Mouse (Mus musculus) limb, embryonic 13.5 days (tissue): ENCODE measurements around the gene 1600014C10Rik. TPM values are rescaled to one million over a fixed set of nuclear protein-coding genes. Genes with fewer than 3 reads are reported as not detected.

ENCODE experiments used
- ATAC-seq: fragments of 200-750 bp; cut with Nextera tagmentation; 2 replicates; pipeline ENCODE4 v1.8.0; 2017; ENCODE audit warnings: low read depth, moderate number of reproducible peaks, moderate TSS enrichment; ENCODE audit not compliant: low FRiP score
- H3K27ac ChIP-seq: fragments of 300-500 bp; sonication (generic); 2 replicates; pipeline ENCODE4 v1.5.1; 2015; ENCODE audit warnings: inconsistent platforms, mild to moderate bottlenecking, moderate library complexity
- H3K27me3 ChIP-seq: fragments of 300-500 bp; sonication (generic); 2 replicates; pipeline ENCODE4 v1.6.1; 2015; ENCODE audit warnings: mild to moderate bottlenecking, inconsistent platforms
- H3K36me3 ChIP-seq: fragments of 300-500 bp; sonication (generic); 2 replicates; pipeline ENCODE4 v1.6.1; 2015; ENCODE audit warnings: inconsistent platforms, mild to moderate bottlenecking, moderate library complexity
- H3K4me1 ChIP-seq: fragments of 300-500 bp; sonication (generic); 2 replicates; pipeline ENCODE4 v1.6.1; 2015; ENCODE audit warnings: inconsistent platforms
- H3K4me2 ChIP-seq: fragments of 300-500 bp; sonication (generic); replicated peaks from 2 replicates; pipeline ENCODE4 v1.6.1; 2015; ENCODE audit warnings: inconsistent platforms, mild to moderate bottlenecking, moderate library complexity
- H3K4me3 ChIP-seq: fragments of 300-500 bp; sonication (generic); 2 replicates; pipeline ENCODE4 v1.5.1; 2015; ENCODE audit warnings: moderate library complexity, mild to moderate bottlenecking, inconsistent platforms
- H3K9ac ChIP-seq: fragments of 300-500 bp; sonication (generic); 2 replicates; pipeline ENCODE4 v1.6.1; 2015; ENCODE audit warnings: mild to moderate bottlenecking, inconsistent platforms
- H3K9me3 ChIP-seq: fragments of 300-500 bp; sonication (generic); 2 replicates; pipeline ENCODE4 v1.6.1; 2016; ENCODE audit warnings: inconsistent platforms
- WGBS: fragments of 180-500 bp; shearing (Covaris S2); methylation state at CpG from one replicate; pipeline ENCODE4 v1.1.7; 2015; 5-methylcytosine and 5-hydroxymethylcytosine counted together
- polyA plus RNA-seq: library from polyadenylated mRNA; unstranded; fragments of >200 nt; fragmentation: Nextera tagmentation; extraction: Ambion mirVana; gene quantifications from 2 replicates; pipeline ENCODE4 v1.2.1, GENCODE M21; 2015

Gene 1600014C10Rik
- 18.3 and 19.8 TPM in 2 replicates for polyA plus RNA-seq

- Histone ChIP-seq H3K9ac (peak within 1 kb of the TSS; percentile 82), H3K27me3 (no peaks in the 10 kb centered on the region), H3K9me3 (no peaks in the 10 kb centered on the region), H3K27ac (peak within 1 kb of the TSS; percentile 81), H3K36me3 (no peaks in the 10 kb centered on the region), H3K4me2 (peak within 1 kb of the TSS; percentile 95), H3K4me1 (peaks cover 17% of the 10 kb centered on the region), H3K4me3 (peak within 1 kb of the TSS; percentile 68)
- 4% methylated on average over 28 of the region's 28 CpGs for WGBS
- ATAC-seq: peak; percentile 57
These were observed at the start of gene 1600014C10Rik for GRCm38 (mm10) chr7:38182962-38183687. 1600014C10Rik (plus strand) TSS chr7:38183217.

DNA sequence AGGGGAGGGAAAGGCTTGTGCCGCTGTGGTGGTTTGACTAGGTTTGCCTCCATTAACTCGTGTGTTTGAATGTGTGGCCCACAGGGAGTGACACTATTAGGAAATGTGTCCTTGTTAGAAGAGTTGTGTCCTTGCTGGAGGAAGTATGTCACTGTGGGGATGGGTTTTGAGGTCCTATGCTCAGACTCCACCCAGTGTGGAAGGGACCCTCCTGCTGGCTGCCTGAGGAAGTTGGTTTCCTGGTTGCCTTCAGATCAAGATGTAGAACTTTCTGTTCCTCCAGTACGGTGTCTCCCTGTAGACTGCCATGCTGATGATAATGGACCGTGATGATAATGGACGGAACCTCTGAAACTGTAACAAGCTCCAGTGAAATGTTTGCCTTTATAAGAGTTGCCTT lies 48.5 kb upstream of the 1600014C10Rik start:
- Histone ChIP-seq H3K4me1 (peaks cover 17% of the 10 kb centered on the region), H3K4me3 (no peak overlapping the region), H3K27ac (no peak overlapping the region), H3K9ac (no peak overlapping the region), H3K27me3 (no peaks in the 10 kb centered on the region), H3K36me3 (no peaks in the 10 kb centered on the region), H3K9me3 (no peaks in the 10 kb centered on the region), H3K4me2 (no peak overlapping the region)
- no peak for ATAC-seq
- WGBS: 92% methylated on average over 5 of the region's 5 CpGs

- Histone ChIP-seq H3K9me3 (no peaks in the 10 kb centered on the region), H3K4me1 (0 out of 2 replicates have a peak, but pooled peaks cover 6% of the 10 kb centered on the region), H3K36me3 (no peaks in the 10 kb centered on the region), H3K4me2 (no peak overlapping the region), H3K9ac (peak overlapping the region; percentile 43), H3K27me3 (no peaks in the 10 kb centered on the region), H3K27ac (no peak overlapping the region), H3K4me3 (no peak overlapping the region)
- no peak for ATAC-seq
- WGBS: 34% methylated on average over 9 of the region's 9 CpGs
These were observed 42.7 kb upstream of the 1600014C10Rik start for GRCm38 (mm10) chr7:38140324-38140723.

- Histone ChIP-seq H3K9ac (no peak overlapping the region), H3K27me3 (no peaks in the 10 kb centered on the region), H3K4me2 (no peak overlapping the region), H3K9me3 (no peaks in the 10 kb centered on the region), H3K4me1 (0 out of 2 replicates have a peak, but pooled peaks cover 6% of the 10 kb centered on the region), H3K27ac (no peak overlapping the region), H3K36me3 (no peaks in the 10 kb centered on the region), H3K4me3 (no peak overlapping the region)
- 68% methylated on average over 13 of the region's 13 CpGs for WGBS
- ATAC-seq: peak; percentile 62
These were observed 41.1 kb upstream of the 1600014C10Rik start for GRCm38 (mm10) chr7:38141747-38142545.

- H3K27ac ChIP-seq: no peak overlapping the region
- no peaks in the 10 kb centered on the region for H3K36me3 ChIP-seq
- no peak overlapping the region for H3K4me2 ChIP-seq
- H3K9ac ChIP-seq: no peak overlapping the region
- no peak for ATAC-seq
- no peaks in the 10 kb centered on the region for H3K4me1 ChIP-seq
- 88% methylated on average over 6 of the region's 6 CpGs for WGBS
- no peak overlapping the region for H3K4me3 ChIP-seq
- H3K9me3 ChIP-seq: no peaks in the 10 kb centered on the region
- H3K27me3 ChIP-seq: no peaks in the 10 kb centered on the region
These were observed 35.5 kb upstream of the 1600014C10Rik start for GRCm38 (mm10) chr7:38147477-38147876.

DNA sequence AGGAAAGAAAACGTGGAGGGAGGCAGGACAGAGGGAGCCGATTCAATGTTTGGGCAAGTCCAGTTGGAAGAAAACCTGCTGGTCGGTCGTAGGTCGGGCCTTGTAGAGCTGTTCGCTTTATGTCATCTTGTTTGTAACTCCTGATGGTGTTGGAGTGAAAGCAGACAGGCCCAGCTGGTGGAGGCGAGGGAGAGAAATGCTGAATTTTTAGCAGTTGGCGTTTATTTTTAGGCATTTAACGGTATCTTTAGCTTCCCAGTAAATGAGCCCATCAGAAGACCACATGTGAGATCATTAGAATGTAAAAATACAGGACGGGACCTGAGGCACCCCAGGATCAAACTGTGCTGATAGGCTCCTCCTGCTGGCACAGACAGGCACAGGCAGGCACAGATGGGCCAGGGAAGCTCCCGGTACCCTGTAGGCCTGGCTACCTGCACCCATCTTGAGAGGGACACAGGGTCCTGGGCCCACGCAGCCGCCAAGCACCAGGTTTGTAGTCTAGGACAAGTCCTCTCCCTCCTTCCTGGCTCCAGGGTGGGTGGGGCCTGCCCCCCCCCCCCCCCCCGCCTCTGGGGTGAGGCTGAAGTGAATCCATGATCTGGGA lies 31.2 kb upstream of the 1600014C10Rik start:
- no peaks in the 10 kb centered on the region for H3K27me3 ChIP-seq

GRCm38 (mm10) chr7:38152571-38152970 lies 30.4 kb upstream of the 1600014C10Rik start:
- Histone ChIP-seq H3K27me3 (no peaks in the 10 kb centered on the region), H3K4me2 (no peak overlapping the region), H3K9ac (no peak overlapping the region), H3K27ac (no peak overlapping the region), H3K36me3 (no peaks in the 10 kb centered on the region), H3K9me3 (no peaks in the 10 kb centered on the region), H3K4me1 (no peaks in the 10 kb centered on the region), H3K4me3 (no peak overlapping the region)
- ATAC-seq: no peak
- 81% methylated on average over 3 of the region's 3 CpGs for WGBS

More for the DNA sequence above, 31.2 kb upstream of the 1600014C10Rik start:
- Histone ChIP-seq H3K9ac (no peak overlapping the region), H3K4me2 (no peak overlapping the region), H3K27ac (no peak overlapping the region), H3K4me1 (no peaks in the 10 kb centered on the region), H3K4me3 (no peak overlapping the region), H3K36me3 (no peaks in the 10 kb centered on the region), H3K9me3 (no peaks in the 10 kb centered on the region)
- 64% methylated on average over 13 of the region's 14 CpGs for WGBS
- no peak for ATAC-seq

GRCm38 (mm10) chr7:38155829-38156228 lies 27.2 kb upstream of the 1600014C10Rik start:
- Histone ChIP-seq H3K9ac (no peak overlapping the region), H3K36me3 (no peaks in the 10 kb centered on the region), H3K9me3 (no peaks in the 10 kb centered on the region), H3K4me2 (no peak overlapping the region), H3K27me3 (no peaks in the 10 kb centered on the region), H3K4me3 (no peak overlapping the region), H3K4me1 (no peaks in the 10 kb centered on the region), H3K27ac (no peak overlapping the region)
- WGBS: 82% methylated on average over 5 of the region's 5 CpGs
- no peak for ATAC-seq

GRCm38 (mm10) chr7:38158764-38159458 lies 24.1 kb upstream of the 1600014C10Rik start:
- 80% methylated on average over 9 of the region's 9 CpGs for WGBS
- H3K27ac ChIP-seq: no peak overlapping the region

GRCm38 (mm10) chr7:38161438-38161837 lies 21.6 kb upstream of the 1600014C10Rik start:
- Histone ChIP-seq H3K4me1 (peaks cover 5% of the 10 kb centered on the region; the same call in 1 of the 2 replicates), H3K27ac (no peak overlapping the region), H3K4me3 (no peak overlapping the region), H3K9me3 (no peaks in the 10 kb centered on the region), H3K36me3 (no peaks in the 10 kb centered on the region), H3K27me3 (no peaks in the 10 kb centered on the region), H3K9ac (no peak overlapping the region), H3K4me2 (no peak overlapping the region)
- no peak for ATAC-seq
- WGBS: 91% methylated on average over 2 of the region's 2 CpGs

More at GRCm38 (mm10) chr7:38158764-38159458, 24.1 kb upstream of the 1600014C10Rik start:
- H3K4me2 ChIP-seq: no peak overlapping the region
- no peak for ATAC-seq
- H3K4me3 ChIP-seq: no peak overlapping the region
- no peaks in the 10 kb centered on the region for H3K27me3 ChIP-seq
- H3K9ac ChIP-seq: no peak overlapping the region
- H3K36me3 ChIP-seq: no peaks in the 10 kb centered on the region
- no peaks in the 10 kb centered on the region for H3K9me3 ChIP-seq
- H3K4me1 ChIP-seq: peaks cover 5% of the 10 kb centered on the region; the same call in 1 of the 2 replicates

DNA sequence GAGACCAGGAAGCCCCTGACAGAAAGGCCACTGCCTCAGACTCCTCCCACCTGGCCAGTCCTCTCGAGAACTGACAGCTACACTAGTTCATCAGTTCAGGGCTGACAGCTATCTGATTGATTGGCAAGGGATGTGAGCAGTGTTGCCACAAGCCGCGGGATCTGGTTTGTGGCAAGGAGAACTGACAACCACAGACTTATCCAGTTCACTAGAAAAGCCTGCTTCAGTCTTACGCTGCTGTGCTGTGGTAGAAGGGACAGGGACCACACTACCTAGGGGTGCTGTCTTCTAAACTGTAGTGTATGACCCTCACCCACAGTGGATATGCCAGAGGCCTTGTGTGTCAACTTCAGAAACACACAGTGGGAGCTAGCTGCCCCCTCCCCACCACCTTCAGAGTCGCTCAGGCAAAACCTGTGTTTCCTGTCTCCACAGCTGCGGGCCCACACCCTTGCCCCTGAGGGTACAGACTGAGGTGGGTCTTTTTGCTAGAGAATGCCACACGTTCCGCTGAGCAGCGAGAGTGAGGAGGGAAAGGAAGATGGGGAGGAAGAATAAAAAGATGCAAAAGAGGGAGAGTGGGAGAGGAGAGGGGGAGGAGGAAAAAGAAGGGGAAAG lies 19.5 kb upstream of the 1600014C10Rik start:
- no peak for ATAC-seq
- WGBS: 41% methylated on average over 9 of the region's 9 CpGs

More for the DNA sequence above, 19.5 kb upstream of the 1600014C10Rik start:
- H3K9me3 ChIP-seq: no peaks in the 10 kb centered on the region
- H3K4me1 ChIP-seq: peaks cover 13% of the 10 kb centered on the region
- H3K4me3 ChIP-seq: no peak overlapping the region
- H3K9ac ChIP-seq: no peak overlapping the region
- no peak overlapping the region for H3K4me2 ChIP-seq
- H3K36me3 ChIP-seq: no peaks in the 10 kb centered on the region
- no peaks in the 10 kb centered on the region for H3K27me3 ChIP-seq
- no peak overlapping the region for H3K27ac ChIP-seq
